In the genomic region with DNA sequence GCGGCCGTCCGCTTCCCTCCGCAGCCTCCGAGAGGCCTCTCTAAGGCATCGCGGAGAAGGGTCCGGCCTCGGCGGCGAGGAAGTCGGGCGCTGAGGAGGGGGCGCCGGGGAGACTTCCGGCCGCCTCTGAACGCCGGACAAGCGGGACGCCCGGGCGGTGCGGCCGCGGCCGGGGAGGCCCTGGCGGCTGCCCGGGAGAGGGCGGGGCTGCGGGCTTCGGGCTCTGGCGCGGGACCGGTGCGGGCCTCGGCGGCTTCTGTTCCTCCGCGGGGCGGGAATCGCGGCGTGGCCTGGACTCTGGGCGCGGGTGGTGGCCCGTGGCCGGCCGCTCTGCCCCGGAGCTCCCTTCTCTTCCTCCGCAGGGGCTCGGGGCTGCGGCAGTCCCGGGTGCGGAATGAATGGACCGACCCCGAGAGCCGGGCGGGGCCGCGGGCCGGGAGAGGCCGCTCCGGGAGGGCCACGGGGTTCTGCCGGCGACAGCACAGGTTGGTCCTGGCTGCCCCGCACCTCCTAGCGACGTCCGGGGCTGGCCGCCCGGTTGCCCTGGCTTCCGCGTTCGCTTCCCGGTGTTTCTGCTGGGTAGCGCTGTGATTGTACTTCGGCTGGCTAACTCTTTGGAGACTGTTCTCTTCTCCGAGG, we compare ENCODE assay signal across 8 mouse cellular contexts. TPM values are rescaled to one million over a fixed set of nuclear protein-coding genes. Genes with fewer than 3 reads are reported as not detected.
DNase-seq lines count a peak whose midpoint lies in the region; ATAC-seq lines count a peak whose summit lies in the region.

No protein-coding gene starts in this region.

- peak overlapping the region; percentile 82 for H3K27ac ChIP-seq in neural tube, embryonic 11.5 days (ENCODE audit: low read depth, low read length)
- H3K27ac ChIP-seq in embryonic facial prominence, embryonic 15.5 days (replicated peaks) = peak overlapping the region; percentile 98
- H3K27ac ChIP-seq in heart, embryonic 14.5 days (replicated peaks in 1 of 2; ENCODE audit: control insufficient read depth in 1 of 2, insufficient read depth in 1 of 2, low read depth in 2 of 2, low read length in 2 of 2) = peak overlapping the region; percentile 97 to 98

- DNase-seq in neural tube, embryonic 11.5 days (ENCODE audit: low spot score) = peak; percentile 61
- no peak for DNase-seq in neural tube, embryonic 10.5 days (ENCODE audit: extremely low spot score, low spot score)
- DNase-seq in adrenal gland, adult 8-10 months = peak; percentile 33
- peak; percentile 61 for DNase-seq in kidney, postnatal 14 days
- DNase-seq in splenic B cell, adult 2 months (ENCODE audit: low read depth, low spot score) = peak; percentile 57

- H3K9me3 ChIP-seq in neural tube, embryonic 11.5 days (ENCODE audit: control insufficient read depth, low read length) = no peaks in the 10 kb centered on the region
- no peaks in the 10 kb centered on the region for H3K9me3 ChIP-seq in embryonic facial prominence, embryonic 15.5 days (replicated peaks)
- H3K9me3 ChIP-seq in heart, embryonic 14.5 days (ENCODE audit: control insufficient read depth, low read length) = no peaks in the 10 kb centered on the region

- no peaks in the 10 kb centered on the region for H3K36me3 ChIP-seq in neural tube, embryonic 11.5 days (ENCODE audit: control insufficient read depth, insufficient read depth, low read length)
- H3K36me3 ChIP-seq in embryonic facial prominence, embryonic 15.5 days = no peaks in the 10 kb centered on the region
- H3K36me3 ChIP-seq in heart, embryonic 14.5 days (ENCODE audit: control insufficient read depth, insufficient read depth, low read length) = peaks cover 21% of the 10 kb centered on the region
- H3K36me3 ChIP-seq in splenic B cell, adult 2 months (ENCODE audit: control insufficient read depth, insufficient read depth, low read length, poor library complexity, severe bottlenecking) = no peaks in the 10 kb centered on the region

- H3K4me2 ChIP-seq in neural tube, embryonic 11.5 days (ENCODE audit: low read depth) = peak overlapping the region; percentile 64
- H3K4me2 ChIP-seq in embryonic facial prominence, embryonic 15.5 days (replicated peaks) = peak overlapping the region; percentile 60
- peak overlapping the region; percentile 77 for H3K4me2 ChIP-seq in heart, embryonic 14.5 days (ENCODE audit: low read length)

- peak overlapping the region; percentile 97 for H3K4me3 ChIP-seq in neural tube, embryonic 11.5 days (ENCODE audit: low read depth, low read length)
- peak overlapping the region; percentile 99 for H3K4me3 ChIP-seq in embryonic facial prominence, embryonic 15.5 days (replicated peaks)
- H3K4me3 ChIP-seq in heart, embryonic 14.5 days (ENCODE audit: control insufficient read depth in 1 of 2, insufficient read depth in 1 of 2, low read depth in 1 of 2, low read length in 2 of 2) = peak overlapping the region; percentile 92 to 100

- H3K27me3 ChIP-seq in neural tube, embryonic 11.5 days (ENCODE audit: control insufficient read depth, insufficient read depth, low read length) = no peaks in the 10 kb centered on the region
- H3K27me3 ChIP-seq in embryonic facial prominence, embryonic 15.5 days = no peaks in the 10 kb centered on the region
- no peaks in the 10 kb centered on the region for H3K27me3 ChIP-seq in heart, embryonic 14.5 days (ENCODE audit: control insufficient read depth, insufficient read depth, low read length)
- H3K27me3 ChIP-seq in splenic B cell, adult 2 months (ENCODE audit: control insufficient read depth, insufficient read depth, low read length, poor library complexity, severe bottlenecking) = no peaks in the 10 kb centered on the region

- ATAC-seq in neural tube, embryonic 11.5 days (ENCODE audit: insufficient read depth, low FRiP score, low TSS enrichment) = peak; percentile 71
- peak; percentile 56 for ATAC-seq in embryonic facial prominence, embryonic 15.5 days (ENCODE audit: insufficient number of reproducible peaks, low FRiP score, low TSS enrichment, low read depth)
- ATAC-seq in heart, embryonic 14.5 days (ENCODE audit: insufficient number of reproducible peaks, insufficient read depth, low FRiP score, low read depth) = peak; percentile 65
- peak; percentile 33 for ATAC-seq in megakaryocyte, adult 5-6 weeks (ENCODE audit: poor library complexity, severe bottlenecking)

- under 1% methylated on average over 67 of the region's 80 CpGs for WGBS in neural tube, embryonic 11.5 days
- under 1% methylated on average over 50 of the region's 80 CpGs for WGBS in embryonic facial prominence, embryonic 15.5 days
- under 1% methylated on average over 78 of the region's 80 CpGs for WGBS in heart, embryonic 14.5 days

- peaks cover 2% of the 10 kb centered on the region; the same call in 1 of the 2 replicates for H3K4me1 ChIP-seq in neural tube, embryonic 11.5 days (ENCODE audit: control insufficient read depth, insufficient read depth, low read length)
- peaks cover 4% of the 10 kb centered on the region; the same call in 1 of the 2 replicates for H3K4me1 ChIP-seq in embryonic facial prominence, embryonic 15.5 days
- H3K4me1 ChIP-seq in heart, embryonic 14.5 days (ENCODE audit: control insufficient read depth in 2 of 2, insufficient read depth in 2 of 2, low read length in 2 of 2) = peaks cover 4 to 30% of the 10 kb centered on the region in 2 experiments

- H3K9ac ChIP-seq in neural tube, embryonic 11.5 days (ENCODE audit: low read length) = peak overlapping the region; percentile 98
- peak overlapping the region; percentile 95 for H3K9ac ChIP-seq in embryonic facial prominence, embryonic 15.5 days
- peak overlapping the region; percentile 97 for H3K9ac ChIP-seq in heart, embryonic 14.5 days (ENCODE audit: low read length)

RNA-seq across cellular contexts. Expression of gene Ube2n, which starts 0.5 kb away (rescaled TPM):
- polyA plus RNA-seq in neural tube, embryonic 11.5 days (2014; fragmentation: Nextera tagmentation; extraction: Ambion mirVana) = 462 and 477 TPM in 2 replicates
- 100 to 1,000 TPM; 129 to 155 (median 138) TPM for total RNA-seq in adrenal gland, adult 8-10 months (2022)
- polyA plus RNA-seq in embryonic facial prominence, embryonic 15.5 days (2015; fragmentation: Nextera tagmentation; extraction: Ambion mirVana) = 292 and 300 TPM in 2 replicates
- polyA plus RNA-seq in heart, embryonic 14.5 days (2014; fragmentation: Nextera tagmentation; extraction: Ambion mirVana) = 255 and 263 TPM in 2 replicates
- 344 and 363 TPM in 2 replicates for total RNA-seq in megakaryocyte, adult 5-6 weeks (2015)
- 135 and 144 TPM in 2 replicates for total RNA-seq in megakaryocyte, adult 5-6 weeks (2017)

RNA-seq across cellular contexts. Expression of gene Mrpl42, which starts 13.7 kb away (rescaled TPM):
- polyA plus RNA-seq in neural tube, embryonic 11.5 days (2014; fragmentation: Nextera tagmentation; extraction: Ambion mirVana) = 295 and 300 TPM in 2 replicates
- total RNA-seq in adrenal gland, adult 8-10 months (2022) = 10 to 100 TPM; 80.4 to 93.6 (median 88.5) TPM
- 258 and 260 TPM in 2 replicates for polyA plus RNA-seq in embryonic facial prominence, embryonic 15.5 days (2015; fragmentation: Nextera tagmentation; extraction: Ambion mirVana)
- 657 and 673 TPM in 2 replicates for polyA plus RNA-seq in heart, embryonic 14.5 days (2014; fragmentation: Nextera tagmentation; extraction: Ambion mirVana)
- total RNA-seq in megakaryocyte, adult 5-6 weeks (2015) = 153 and 157 TPM in 2 replicates
- total RNA-seq in megakaryocyte, adult 5-6 weeks (2017) = 126 and 127 TPM in 2 replicates

RNA-seq across cellular contexts. Expression of gene Nudt4, which starts 48.5 kb away (rescaled TPM):
- polyA plus RNA-seq in neural tube, embryonic 11.5 days (2014; fragmentation: Nextera tagmentation; extraction: Ambion mirVana) = 139 TPM in 2 replicates
- 100 to 1,000 TPM in 3 of 4 experiments, 10 to 100 TPM in 1; 94.5 to 230 (median 162) TPM for total RNA-seq in adrenal gland, adult 8-10 months (2022)
- 81.1 and 82.2 TPM in 2 replicates for polyA plus RNA-seq in embryonic facial prominence, embryonic 15.5 days (2015; fragmentation: Nextera tagmentation; extraction: Ambion mirVana)
- polyA plus RNA-seq in heart, embryonic 14.5 days (2014; fragmentation: Nextera tagmentation; extraction: Ambion mirVana) = 97.2 and 101 TPM in 2 replicates
- 131 and 141 TPM in 2 replicates for total RNA-seq in megakaryocyte, adult 5-6 weeks (2015)
- 98.7 and 122 TPM in 2 replicates for total RNA-seq in megakaryocyte, adult 5-6 weeks (2017)
